Mouse (Mus musculus) midbrain, embryonic 15.5 days (tissue): ENCODE data around the gene Tsen54. TPM values are rescaled to one million over a fixed set of nuclear protein-coding genes. Genes with fewer than 3 reads are reported as not detected.

ENCODE experiments used
- ATAC-seq: fragments of 200-750 bp; cut with Nextera tagmentation; replicated peaks from 2 replicates; pipeline ENCODE4 v1.8.0; 2017; ENCODE audit warnings: moderate TSS enrichment
- H3K27ac ChIP-seq: fragments of 300-500 bp; sonication (generic); 2 replicates; pipeline ENCODE4 v1.5.1; 2015; ENCODE audit warnings: mild to moderate bottlenecking, inconsistent platforms
- H3K27me3 ChIP-seq: fragments of 300-500 bp; sonication (generic); replicated peaks from 2 replicates; pipeline ENCODE4 v1.6.1; 2015; ENCODE audit warnings: inconsistent platforms
- H3K36me3 ChIP-seq: fragments of 300-500 bp; sonication (generic); replicated peaks from 2 replicates; pipeline ENCODE4 v1.6.1; 2015; ENCODE audit warnings: inconsistent platforms
- H3K4me1 ChIP-seq: fragments of 300-500 bp; sonication (generic); 2 replicates; pipeline ENCODE4 v1.6.1; 2015; ENCODE audit warnings: inconsistent platforms
- H3K4me2 ChIP-seq: fragments of 300-500 bp; sonication (generic); 2 replicates; pipeline ENCODE4 v1.6.1; 2015; ENCODE audit warnings: inconsistent platforms, mild to moderate bottlenecking, moderate library complexity
- H3K4me3 ChIP-seq: fragments of 300-500 bp; sonication (generic); 2 replicates; pipeline ENCODE4 v1.5.1; 2015; ENCODE audit warnings: mild to moderate bottlenecking, inconsistent platforms
- H3K9ac ChIP-seq: fragments of 300-500 bp; sonication (generic); 2 replicates; pipeline ENCODE4 v1.6.1; 2015; ENCODE audit warnings: mild to moderate bottlenecking, inconsistent platforms
- H3K9me3 ChIP-seq: fragments of 300-500 bp; sonication (generic); 2 replicates; pipeline ENCODE4 v1.6.1; 2016; ENCODE audit warnings: inconsistent platforms
- WGBS: fragments of 180-500 bp; shearing (Covaris S2); methylation state at CpG from one replicate; pipeline ENCODE4 v1.1.7; 2015; ENCODE audit warnings: mixed read lengths; 5-methylcytosine and 5-hydroxymethylcytosine counted together
- polyA plus RNA-seq: library from polyadenylated mRNA; unstranded; fragments of >200 nt; fragmentation: Nextera tagmentation; extraction: Ambion mirVana; gene quantifications from 2 replicates; pipeline ENCODE4 v1.2.1, GENCODE M21; 2015

Gene Tsen54
- polyA plus RNA-seq, 1 experiment from 2014 or later: 24.8 TPM

DNA sequence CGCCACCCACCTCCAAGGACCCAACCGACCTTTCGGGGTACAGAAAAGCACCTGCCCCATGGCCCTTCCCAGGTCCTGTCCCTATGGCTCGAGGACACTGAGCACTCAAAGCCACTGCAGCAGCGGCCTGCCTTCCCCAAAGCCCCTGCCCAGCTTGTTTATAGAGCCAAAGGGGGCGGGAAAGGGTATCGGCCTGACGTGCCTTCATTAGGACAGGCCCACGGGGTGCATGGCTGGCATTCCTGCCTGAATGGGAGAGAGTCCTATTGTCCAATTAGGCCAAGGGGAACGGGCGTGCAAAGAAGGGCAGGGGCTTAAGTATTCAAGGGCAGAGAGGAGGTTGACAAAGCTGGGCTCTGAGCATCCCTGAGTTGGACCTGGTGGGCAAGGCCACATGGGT, 6.6 kb upstream of the Tsen54 start:
- 54% methylated on average over 11 of the region's 11 CpGs for WGBS
- H3K4me1 ChIP-seq: peaks cover 46% of the 10 kb centered on the region

DNA sequence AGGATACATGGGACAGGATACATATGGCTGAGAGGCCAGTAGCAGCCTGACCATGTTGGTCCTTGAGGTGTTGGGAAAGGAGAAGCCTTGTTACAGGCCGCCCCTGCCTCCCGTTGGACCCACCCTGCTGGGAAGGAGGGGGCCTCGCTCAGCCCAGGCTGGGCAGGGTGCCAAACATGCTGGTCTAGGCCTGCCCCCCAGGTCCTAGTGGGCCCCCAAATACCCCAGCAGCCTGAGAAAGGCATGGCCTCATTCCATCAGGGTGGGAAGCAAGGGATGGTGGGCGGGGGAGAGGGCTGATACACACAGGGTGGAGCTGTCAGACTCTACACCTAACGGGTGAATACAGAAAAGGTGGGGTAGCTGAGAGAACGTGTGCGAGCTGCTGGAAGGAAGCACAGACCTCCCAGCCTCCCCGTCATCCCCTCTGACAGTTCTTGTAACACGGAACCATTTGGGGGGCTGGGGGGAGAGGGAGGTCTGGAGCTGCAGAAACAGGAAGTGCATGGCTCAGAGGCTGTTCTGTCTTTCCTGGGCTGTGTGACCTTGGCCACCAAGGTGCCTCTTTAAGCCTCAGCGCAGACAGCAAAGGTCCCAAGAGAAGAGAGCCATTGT, 5.7 kb upstream of the Tsen54 start:
- peak overlapping the region; percentile 19 for H3K4me2 ChIP-seq
- H3K27ac ChIP-seq: peak overlapping the region; percentile 67
- 44% methylated on average over 10 of the region's 10 CpGs for WGBS
- no peak overlapping the region for H3K9ac ChIP-seq
- H3K36me3 ChIP-seq: 0 out of 2 replicates have a peak, but pooled peaks cover 4% of the 10 kb centered on the region
- H3K4me3 ChIP-seq: no peak overlapping the region
- no peak for ATAC-seq
- no peaks in the 10 kb centered on the region for H3K27me3 ChIP-seq
- peaks cover 48% of the 10 kb centered on the region for H3K4me1 ChIP-seq
- no peaks in the 10 kb centered on the region for H3K9me3 ChIP-seq

More for the DNA sequence above, 6.6 kb upstream of the Tsen54 start:
- Histone ChIP-seq H3K27me3 (no peaks in the 10 kb centered on the region), H3K9me3 (no peaks in the 10 kb centered on the region), H3K9ac (no peak overlapping the region), H3K27ac (peak overlapping the region; percentile 67), H3K4me3 (no peak overlapping the region), H3K36me3 (0 out of 2 replicates have a peak, but pooled peaks cover 7% of the 10 kb centered on the region), H3K4me2 (peak overlapping the region; percentile 16; the same call in 1 of the 2 replicates)
- ATAC-seq: no peak

DNA sequence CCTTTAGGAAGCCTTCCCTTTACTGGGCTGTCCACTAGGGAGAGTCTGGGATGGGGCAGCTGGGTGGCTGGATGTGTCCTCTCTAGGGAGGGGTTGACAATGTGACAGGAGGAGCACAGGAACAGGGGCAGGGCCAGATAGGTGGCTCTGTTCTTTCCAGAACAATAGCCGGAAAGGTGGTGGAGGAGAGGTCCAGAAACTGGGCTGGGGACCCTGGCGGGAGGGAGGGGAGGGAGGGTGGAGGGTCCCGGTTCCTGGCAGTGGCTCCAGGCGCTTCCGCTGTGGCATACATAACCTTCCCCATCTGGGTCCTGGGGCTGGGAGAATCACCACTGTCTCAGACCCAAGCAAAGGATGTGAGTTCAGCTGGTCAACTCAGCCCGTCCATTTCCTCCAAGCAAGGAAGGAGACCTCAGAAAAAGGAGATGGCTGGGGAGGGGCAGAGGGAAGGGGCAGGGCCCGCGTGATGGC, 5.2 kb upstream of the Tsen54 start:
- Histone ChIP-seq H3K9me3 (no peaks in the 10 kb centered on the region), H3K27me3 (no peaks in the 10 kb centered on the region), H3K36me3 (0 out of 2 replicates have a peak, but pooled peaks cover 4% of the 10 kb centered on the region), H3K9ac (no peak overlapping the region), H3K4me1 (peaks cover 52% of the 10 kb centered on the region), H3K4me2 (peak overlapping the region; percentile 19), H3K27ac (peak overlapping the region; percentile 67), H3K4me3 (no peak overlapping the region)
- 70% methylated on average over 8 of the region's 8 CpGs for WGBS
- ATAC-seq: no peak

DNA sequence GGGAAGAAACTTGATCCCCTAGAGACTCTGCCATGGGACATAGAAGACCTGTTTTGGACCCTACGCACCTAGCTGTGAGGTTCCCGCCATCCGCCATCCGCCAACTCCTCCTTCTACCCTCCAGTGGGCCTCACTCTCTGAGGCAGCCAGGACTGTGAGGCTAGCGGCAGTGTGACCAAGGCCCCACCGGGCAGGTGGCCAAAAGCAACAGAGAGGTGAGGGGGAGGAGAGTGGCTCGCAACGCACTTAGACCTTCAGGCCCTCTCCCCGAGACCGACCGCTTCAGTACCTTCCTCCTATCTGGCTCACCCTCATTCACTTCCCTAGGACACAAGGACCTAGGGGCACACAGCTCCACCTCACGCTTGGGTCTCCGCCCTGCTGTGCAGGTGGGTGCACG, 4.1 kb upstream of the Tsen54 start:
- ATAC-seq: no peak
- 84% methylated on average over 14 of the region's 14 CpGs for WGBS
- Histone ChIP-seq H3K27ac (0 out of 2 replicates have a peak overlapping the region, but pooled peaks have one; percentile 67), H3K9ac (no peak overlapping the region), H3K27me3 (no peaks in the 10 kb centered on the region), H3K4me3 (0 out of 2 replicates have a peak overlapping the region, but pooled peaks have one; percentile 0), H3K9me3 (no peaks in the 10 kb centered on the region), H3K4me1 (peaks cover 56% of the 10 kb centered on the region), H3K4me2 (peak overlapping the region; percentile 94), H3K36me3 (no peaks in the 10 kb centered on the region)

DNA sequence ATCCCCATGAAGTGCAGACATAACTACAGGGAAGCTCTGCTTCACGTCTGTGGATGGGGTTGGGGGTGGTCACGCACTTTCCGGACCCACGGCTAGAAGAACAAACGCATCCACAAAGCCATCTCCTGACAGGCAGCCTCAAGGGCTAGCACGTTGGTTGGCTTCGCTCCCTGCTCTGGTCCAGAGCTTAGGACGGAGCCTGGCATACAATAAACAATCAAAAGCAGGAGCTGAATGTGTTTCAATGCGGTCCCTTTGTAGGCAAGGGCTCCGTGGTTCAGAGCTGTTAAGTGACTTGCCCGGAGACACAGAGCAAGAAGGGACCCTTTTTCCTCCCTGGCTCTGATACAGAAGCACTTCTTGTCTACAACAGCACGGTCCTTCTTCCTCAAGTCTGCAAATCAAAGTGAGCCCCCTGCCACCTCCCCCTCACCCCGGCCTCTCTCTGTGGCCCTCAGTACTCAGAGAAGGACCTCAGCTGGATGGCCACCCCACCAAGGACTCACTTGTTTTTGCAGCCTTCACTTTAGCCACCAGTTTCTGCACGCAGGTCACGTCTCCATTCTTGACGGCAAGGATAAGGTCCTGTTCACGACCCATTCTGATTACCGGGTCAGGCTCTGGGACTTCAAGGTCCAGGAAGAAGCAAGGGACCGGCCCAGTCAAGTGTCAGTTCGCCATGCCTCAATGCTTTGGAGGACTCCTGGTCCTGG, 3.0 kb upstream of the Tsen54 start:
- 0 out of 2 replicates have a peak overlapping the region, but pooled peaks have one; percentile 14 for H3K27ac ChIP-seq
- no peaks in the 10 kb centered on the region for H3K27me3 ChIP-seq
- WGBS: 80% methylated on average over 20 of the region's 20 CpGs
- H3K4me3 ChIP-seq: peak overlapping the region; percentile 93
- no peak for ATAC-seq
- no peaks in the 10 kb centered on the region for H3K9me3 ChIP-seq
- no peak overlapping the region; the same call in 1 of the 2 replicates for H3K9ac ChIP-seq
- no peaks in the 10 kb centered on the region for H3K36me3 ChIP-seq
- H3K4me2 ChIP-seq: peak overlapping the region; percentile 94
- H3K4me1 ChIP-seq: peaks cover 65% of the 10 kb centered on the region

DNA sequence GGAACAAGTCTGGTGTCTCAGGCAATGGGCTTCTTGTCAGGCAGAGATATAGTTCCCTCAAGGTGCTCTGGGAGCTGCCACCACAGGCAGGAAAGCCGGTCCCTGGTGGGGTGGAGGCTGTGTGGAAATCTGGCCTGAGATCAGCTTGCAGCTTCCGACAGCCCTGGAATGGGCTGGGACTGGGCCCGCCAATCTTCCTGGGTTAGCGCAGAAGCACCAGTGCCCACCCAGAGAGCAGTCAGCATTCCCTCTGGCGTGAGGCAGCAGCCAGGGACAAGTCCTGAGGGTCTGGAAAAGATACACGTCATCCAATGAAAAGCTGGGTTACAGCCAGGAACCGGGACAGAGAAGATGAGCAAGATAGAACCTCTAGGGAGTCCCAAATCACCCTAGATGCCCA, 2.4 kb upstream of the Tsen54 start:
- no peaks in the 10 kb centered on the region for H3K36me3 ChIP-seq
- H3K27ac ChIP-seq: 0 out of 2 replicates have a peak overlapping the region, but pooled peaks have one; percentile 14
- no peak overlapping the region for H3K9ac ChIP-seq
- WGBS: 37% methylated on average over 7 of the region's 7 CpGs
- ATAC-seq: no peak
- H3K4me2 ChIP-seq: peak overlapping the region; percentile 94
- H3K4me1 ChIP-seq: peaks cover 65% of the 10 kb centered on the region
- H3K9me3 ChIP-seq: no peaks in the 10 kb centered on the region
- peak overlapping the region; percentile 93 for H3K4me3 ChIP-seq
- H3K27me3 ChIP-seq: no peaks in the 10 kb centered on the region

DNA sequence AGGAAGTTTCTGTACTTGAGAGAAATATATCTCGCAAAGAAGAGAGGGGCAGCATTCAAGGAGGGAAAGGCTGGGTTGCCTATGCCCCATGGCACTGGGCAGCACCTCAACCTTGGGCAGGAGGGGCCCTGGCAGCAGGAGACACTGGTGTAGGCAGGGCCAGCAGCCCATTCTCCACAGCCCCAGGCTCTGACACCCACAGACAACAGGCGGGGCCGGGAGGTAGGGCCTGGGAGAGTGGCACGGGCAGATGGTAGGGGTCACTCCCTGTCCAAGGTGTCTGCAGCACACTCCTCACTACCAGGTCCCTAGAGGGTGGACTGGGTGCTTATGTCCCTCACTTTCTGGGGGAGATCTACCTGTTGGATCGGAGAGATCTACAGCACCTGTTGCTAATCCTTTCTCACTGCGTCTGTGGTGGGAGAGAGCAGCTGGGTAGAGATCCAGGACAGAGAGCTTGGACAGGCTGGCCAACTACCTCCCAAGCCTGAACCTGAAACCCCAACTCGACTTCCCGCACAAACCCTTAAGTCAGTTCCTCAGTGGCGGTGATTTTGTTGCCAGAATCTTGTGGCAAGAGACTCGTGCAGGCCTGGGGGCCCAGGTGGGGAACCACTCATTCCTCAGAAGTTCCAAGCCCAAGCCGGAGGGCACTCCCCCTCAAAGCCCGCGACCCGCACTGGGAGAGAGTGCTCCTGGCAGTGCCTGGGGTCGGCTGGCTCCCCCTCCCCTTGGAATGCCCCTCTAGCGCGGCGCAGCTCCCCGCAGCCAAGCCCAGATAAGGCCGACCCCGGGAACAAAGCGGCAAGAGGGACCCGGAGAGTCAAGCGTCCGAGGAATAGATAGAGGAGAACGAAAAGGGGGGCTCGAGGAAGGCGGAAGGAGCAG, 1.7 kb upstream of the Tsen54 start:
- Histone ChIP-seq H3K36me3 (no peaks in the 10 kb centered on the region), H3K27ac (peak overlapping the region; percentile 78; the same call in 1 of the 2 replicates), H3K4me3 (peak overlapping the region; percentile 93), H3K4me2 (peak overlapping the region; percentile 94), H3K9me3 (no peaks in the 10 kb centered on the region), H3K9ac (peak overlapping the region; percentile 60), H3K4me1 (peaks cover 60% of the 10 kb centered on the region), H3K27me3 (no peaks in the 10 kb centered on the region)
- 6% methylated on average over 24 of the region's 28 CpGs for WGBS
- 0 out of 2 replicates have a peak, but pooled peaks have one; percentile 9 for ATAC-seq

DNA sequence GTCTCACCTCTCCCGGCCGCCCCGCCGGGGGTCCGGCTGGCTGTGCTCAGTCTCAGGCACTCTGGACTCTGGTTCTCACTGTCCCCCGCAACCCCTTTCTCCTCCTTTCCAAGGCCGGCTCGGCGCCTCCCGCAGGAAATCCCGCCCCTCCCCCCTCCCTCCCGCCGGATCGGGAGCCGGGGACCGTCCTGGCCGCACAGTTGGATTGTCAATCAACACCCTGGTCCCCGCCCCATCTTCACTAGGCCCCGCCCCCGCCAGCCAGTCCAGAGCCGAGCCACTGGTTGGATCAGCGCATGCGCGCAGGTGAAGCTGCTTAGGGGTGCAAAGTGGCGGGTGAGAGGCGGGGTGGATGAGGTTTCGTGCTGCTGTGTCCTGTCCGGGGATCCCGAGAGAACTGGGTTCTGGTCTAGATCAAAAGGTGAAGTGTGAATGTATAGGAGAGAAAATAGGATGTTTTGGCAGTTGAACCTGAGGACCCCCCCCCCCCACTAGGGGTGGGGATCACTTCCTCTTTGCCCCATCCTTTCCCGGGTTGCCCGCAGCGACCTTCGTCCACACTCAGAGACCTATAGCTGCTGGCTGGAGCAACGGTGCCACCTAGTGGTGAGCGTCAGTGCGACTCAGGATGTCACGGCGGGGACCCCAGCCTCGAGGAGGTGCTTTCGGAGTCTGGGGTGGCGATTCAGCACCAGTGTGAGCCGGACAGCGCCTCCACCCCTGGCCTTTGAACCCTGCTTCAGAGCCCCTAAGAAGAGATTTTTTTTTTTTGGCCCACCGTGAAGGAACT, 822 bp upstream of the Tsen54 start, which contains the start of gene Caskin2:
TSS of gene Caskin2 (minus strand) at position 133 of the 790 bp plus-strand sequence.
- Histone ChIP-seq H3K36me3 (0 out of 2 replicates have a peak, but pooled peaks cover 5% of the 10 kb centered on the region), H3K4me1 (peaks cover 51% of the 10 kb centered on the region), H3K4me2 (peak within 1 kb of the TSS; percentile 94), H3K4me3 (peak within 1 kb of the TSS; percentile 93), H3K27ac (peak within 1 kb of the TSS; percentile 78), H3K9ac (peak within 1 kb of the TSS; percentile 93), H3K27me3 (no peaks in the 10 kb centered on the region), H3K9me3 (no peaks in the 10 kb centered on the region)
- ATAC-seq: peak; percentile 88
- under 1% methylated on average over 43 of the region's 44 CpGs for WGBS

DNA sequence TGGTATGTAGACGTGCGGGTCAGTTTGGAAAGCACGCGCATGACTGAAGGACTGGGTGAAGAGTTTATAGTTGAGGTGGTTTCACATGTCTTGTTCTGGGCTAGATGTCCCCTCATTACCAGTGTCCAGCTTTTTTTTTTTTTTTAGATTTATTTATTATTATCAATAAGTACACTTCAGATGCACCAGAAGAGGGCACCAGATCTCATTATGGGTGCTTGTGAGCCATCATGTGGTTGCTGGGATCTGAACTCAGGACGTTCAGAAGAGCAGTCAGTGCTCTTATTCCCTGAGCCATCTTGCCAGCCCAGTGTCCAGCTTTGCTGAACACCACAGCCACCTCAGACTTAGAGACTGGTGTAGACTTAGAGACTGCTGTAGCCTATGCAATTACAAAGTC, 2.8 kb downstream of the Tsen54 start:
- 87% methylated on average over 5 of the region's 5 CpGs for WGBS
- H3K27ac ChIP-seq: no peak overlapping the region
- peaks cover under 1% of the 10 kb centered on the region; the same call in 1 of the 2 replicates for H3K27me3 ChIP-seq
- no peak overlapping the region for H3K4me3 ChIP-seq
- H3K9me3 ChIP-seq: no peaks in the 10 kb centered on the region
- no peak for ATAC-seq
- H3K4me2 ChIP-seq: no peak overlapping the region
- peaks cover 34% of the 10 kb centered on the region; the same call in 1 of the 2 replicates for H3K36me3 ChIP-seq
- H3K9ac ChIP-seq: no peak overlapping the region
- peaks cover 25% of the 10 kb centered on the region for H3K4me1 ChIP-seq

DNA sequence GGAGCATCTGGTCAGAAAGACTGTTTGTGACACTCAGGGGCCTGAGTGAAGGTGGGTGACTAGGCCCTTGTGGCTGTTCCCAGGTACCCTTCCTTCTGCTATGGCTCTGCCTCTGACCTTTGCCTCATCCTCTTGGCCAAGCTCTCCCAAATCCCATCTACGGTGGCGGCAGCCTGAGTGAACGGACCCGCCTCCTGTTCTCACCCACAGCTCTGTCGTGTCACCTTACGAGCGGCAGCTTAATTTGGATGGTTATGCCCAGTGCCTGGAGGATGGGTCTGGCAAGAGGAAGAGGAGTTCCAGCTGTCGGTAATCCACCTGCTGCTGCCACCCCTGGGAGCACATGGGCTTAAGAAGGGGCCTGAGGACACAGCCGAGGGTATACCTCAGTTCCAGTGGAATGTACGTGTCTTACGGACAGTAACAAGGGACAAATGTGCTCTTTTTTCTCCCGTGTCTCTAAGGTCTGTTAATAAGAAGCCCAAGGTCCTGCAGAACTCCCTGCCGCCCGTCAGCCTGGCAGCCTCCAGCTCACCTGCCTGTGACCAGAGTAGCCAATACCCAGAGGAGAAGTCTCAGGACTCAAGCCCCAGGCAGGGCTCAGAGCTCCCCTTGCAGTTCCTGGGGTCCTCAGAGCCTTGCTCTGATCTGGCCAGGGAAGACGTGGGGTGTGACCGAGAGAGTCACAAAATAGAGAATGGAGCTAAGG, 5.5 kb downstream of the Tsen54 start:
- ATAC-seq: no peak
- H3K36me3 ChIP-seq: peaks cover 36% of the 10 kb centered on the region; the same call in 1 of the 2 replicates
- H3K9me3 ChIP-seq: no peaks in the 10 kb centered on the region
- WGBS: 88% methylated on average over 16 of the region's 16 CpGs
- no peak overlapping the region for H3K9ac ChIP-seq
- no peak overlapping the region for H3K27ac ChIP-seq
- H3K4me1 ChIP-seq: peaks cover 26% of the 10 kb centered on the region
- H3K4me2 ChIP-seq: no peak overlapping the region
- peaks cover 26% of the 10 kb centered on the region for H3K27me3 ChIP-seq
- no peak overlapping the region for H3K4me3 ChIP-seq
